Mouse (Mus musculus): ENCODE measurements around the gene Cd2bp2. TPM values are rescaled to one million over a fixed set of nuclear protein-coding genes. Genes with fewer than 3 reads are reported as not detected.
A peak's percentile ranks its signal among the peaks of the same experiment; 100 is the strongest.

The Cd2bp2 gene
- total and polyA plus RNA-seq, 2 experiments from 2014 or later, result 57.0 to 75.0 TPM

GRCm38 (mm10) chr7:127213485-127213884, 17.6 kb upstream of the Cd2bp2 start:
- no peaks in the 10 kb centered on the region for H3K27me3 ChIP-seq (ENCODE audit: insufficient read depth, low read length)
- ATAC-seq (no peak), DNase-seq (ENCODE audit: low spot score) (peak; percentile 42)
- H3K9ac ChIP-seq (replicated peaks; ENCODE audit: low read length), result no peak overlapping the region
- WGBS, result 41% methylated on average over 7 of the region's 7 CpGs
- no peaks in the 10 kb centered on the region for H3K9me3 ChIP-seq (ENCODE audit: low read length)
- H3K4me2 ChIP-seq (ENCODE audit: low read depth, low read length), result no peak overlapping the region
- no peak overlapping the region for H3K27ac ChIP-seq
- peak; percentile 71 for TF ChIP-seq CTCF (IDR thresholded peaks at IDR 0.05; ENCODE audit: low read depth)
- H3K4me1 ChIP-seq (ENCODE audit: insufficient read depth, low read length), result no peaks in the 10 kb centered on the region
- no peak overlapping the region for H3K4me3 ChIP-seq (ENCODE audit: low read length)
- no peaks in the 10 kb centered on the region for H3K36me3 ChIP-seq (ENCODE audit: insufficient read depth, low read length)

GRCm38 (mm10) chr7:127212432-127213250, 16.8 kb upstream of the Cd2bp2 start:
- Histone ChIP-seq H3K4me1 (ENCODE audit: insufficient read depth, low read length) (no peaks in the 10 kb centered on the region), H3K4me2 (ENCODE audit: low read depth, low read length) (no peak overlapping the region), H3K27me3 (ENCODE audit: insufficient read depth, low read length) (no peaks in the 10 kb centered on the region), H3K36me3 (ENCODE audit: insufficient read depth, low read length) (no peaks in the 10 kb centered on the region), H3K4me3 (ENCODE audit: low read length) (no peak overlapping the region), H3K27ac (no peak overlapping the region), H3K9me3 (ENCODE audit: low read length) (no peaks in the 10 kb centered on the region), H3K9ac (replicated peaks; ENCODE audit: low read length) (no peak overlapping the region)
- no peak for ATAC-seq
- WGBS, result 93% methylated on average over 12 of the region's 12 CpGs
- no peak for DNase-seq (ENCODE audit: low spot score)
- TF ChIP-seq CTCF (IDR thresholded peaks at IDR 0.05; ENCODE audit: low read depth), result no peak

- 69% methylated on average over 5 of the region's 5 CpGs for WGBS
- Histone ChIP-seq H3K27me3 (ENCODE audit: insufficient read depth, low read length) (no peaks in the 10 kb centered on the region), H3K4me1 (ENCODE audit: insufficient read depth, low read length) (peaks cover 7% of the 10 kb centered on the region), H3K9me3 (ENCODE audit: low read length) (no peaks in the 10 kb centered on the region), H3K36me3 (ENCODE audit: insufficient read depth, low read length) (no peaks in the 10 kb centered on the region), H3K9ac (replicated peaks; ENCODE audit: low read length) (no peak overlapping the region), H3K4me3 (ENCODE audit: low read length) (no peak overlapping the region), H3K27ac (no peak overlapping the region), H3K4me2 (ENCODE audit: low read depth, low read length) (no peak overlapping the region)
- TF ChIP-seq CTCF (IDR thresholded peaks at IDR 0.05; ENCODE audit: low read depth), result no peak
- no peak for ATAC-seq
- DNase-seq (ENCODE audit: low spot score), result no peak
These were observed 15.3 kb upstream of the Cd2bp2 start for GRCm38 (mm10) chr7:127211014-127211745.

- H3K9ac ChIP-seq (replicated peaks; ENCODE audit: low read length), result no peak overlapping the region
- 84% methylated on average over 4 of the region's 4 CpGs for WGBS
- H3K4me1 ChIP-seq (ENCODE audit: insufficient read depth, low read length), result peaks cover 7% of the 10 kb centered on the region
- H3K4me3 ChIP-seq (ENCODE audit: low read length), result no peak overlapping the region
- H3K27ac ChIP-seq, result no peak overlapping the region
- no peak for TF ChIP-seq CTCF (IDR thresholded peaks at IDR 0.05; ENCODE audit: low read depth)
- no peaks in the 10 kb centered on the region for H3K27me3 ChIP-seq (ENCODE audit: insufficient read depth, low read length)
- ATAC-seq, result no peak
- DNase-seq (ENCODE audit: low spot score), result no peak
- no peak overlapping the region for H3K4me2 ChIP-seq (ENCODE audit: low read depth, low read length)
- no peaks in the 10 kb centered on the region for H3K9me3 ChIP-seq (ENCODE audit: low read length)
- no peaks in the 10 kb centered on the region for H3K36me3 ChIP-seq (ENCODE audit: insufficient read depth, low read length)
These were observed 14.4 kb upstream of the Cd2bp2 start for GRCm38 (mm10) chr7:127210266-127210665.

- DNase-seq (ENCODE audit: low spot score) (no peak), ATAC-seq (no peak)
- Histone ChIP-seq H3K27me3 (ENCODE audit: insufficient read depth, low read length) (no peaks in the 10 kb centered on the region), H3K4me1 (ENCODE audit: insufficient read depth, low read length) (peaks cover 7% of the 10 kb centered on the region), H3K27ac (peak overlapping the region; percentile 76; the same call in 1 of the 2 replicates), H3K9me3 (ENCODE audit: low read length) (no peaks in the 10 kb centered on the region), H3K36me3 (ENCODE audit: insufficient read depth, low read length) (no peaks in the 10 kb centered on the region), H3K9ac (replicated peaks; ENCODE audit: low read length) (no peak overlapping the region), H3K4me3 (ENCODE audit: low read length) (peak overlapping the region; percentile 76), H3K4me2 (ENCODE audit: low read depth, low read length) (peak overlapping the region; percentile 57)
- no peak for TF ChIP-seq CTCF (IDR thresholded peaks at IDR 0.05; ENCODE audit: low read depth)
- WGBS, result 78% methylated on average over 5 of the region's 5 CpGs
These were observed 14.0 kb upstream of the Cd2bp2 start for GRCm38 (mm10) chr7:127209851-127210250.

GRCm38 (mm10) chr7:127208553-127209438, 12.9 kb upstream of the Cd2bp2 start, which contains the start of gene Mylpf:
Gene Mylpf (plus strand): TSS chr7:127208890.
- Histone ChIP-seq H3K9me3 (ENCODE audit: low read length) (no peaks in the 10 kb centered on the region), H3K4me3 (ENCODE audit: low read length) (peak within 1 kb of the TSS; percentile 76), H3K36me3 (ENCODE audit: insufficient read depth, low read length) (no peaks in the 10 kb centered on the region), H3K4me2 (ENCODE audit: low read depth, low read length) (peak within 1 kb of the TSS; percentile 98), H3K27me3 (ENCODE audit: insufficient read depth, low read length) (no peaks in the 10 kb centered on the region), H3K27ac (peak within 1 kb of the TSS; percentile 84), H3K9ac (replicated peaks; ENCODE audit: low read length) (peak within 1 kb of the TSS; percentile 81), H3K4me1 (ENCODE audit: insufficient read depth, low read length) (peaks cover 7% of the 10 kb centered on the region)
- TF ChIP-seq CTCF (IDR thresholded peaks at IDR 0.05; ENCODE audit: low read depth), result peak; percentile 77
- DNase-seq (ENCODE audit: low spot score) (peak; percentile 97), ATAC-seq (peak; percentile 97)
- under 1% methylated on average over 31 of the region's 44 CpGs for WGBS

All from hindbrain, postnatal 0 days (tissue).